Mouse (Mus musculus) heart, embryonic 12.5 days (tissue): Measurements from ENCODE around the gene Sirt1. TPM values are rescaled to one million over a fixed set of nuclear protein-coding genes. Genes with fewer than 3 reads are reported as not detected.
A peak's percentile ranks its signal among the peaks of the same experiment; 100 is the strongest.

ENCODE experiments used
- ATAC-seq: fragments of 200-750 bp; cut with Nextera tagmentation; 2 replicates; pipeline ENCODE4 v1.8.0; 2017; ENCODE audit warnings: moderate TSS enrichment, moderate library complexity; ENCODE audit not compliant: insufficient number of reproducible peaks, low FRiP score
- H3K27ac ChIP-seq: fragments of 300-500 bp; sonication (generic); 2 replicates; pipeline ENCODE4 v1.5.1; 2016; ENCODE audit warnings: mild to moderate bottlenecking, moderate library complexity; ENCODE audit not compliant: poor library complexity, severe bottlenecking
- H3K27me3 ChIP-seq: fragments of 300-500 bp; sonication (generic); replicated peaks from 2 replicates; pipeline ENCODE4 v1.6.1; 2016; ENCODE audit warnings: mild to moderate bottlenecking, moderate library complexity
- H3K36me3 ChIP-seq: fragments of 300-500 bp; sonication (generic); 2 replicates; pipeline ENCODE4 v1.6.1; 2016; ENCODE audit warnings: mild to moderate bottlenecking, moderate library complexity
- H3K4me1 ChIP-seq: fragments of 300-500 bp; sonication (generic); replicated peaks from 2 replicates; pipeline ENCODE4 v1.6.1; 2016; ENCODE audit warnings: mild to moderate bottlenecking
- H3K4me2 ChIP-seq: fragments of 300-500 bp; sonication (generic); 2 replicates; pipeline ENCODE4 v1.6.1; 2016; ENCODE audit warnings: mild to moderate bottlenecking, moderate library complexity
- H3K4me3 ChIP-seq: fragments of 300-500 bp; sonication (generic); 2 replicates; pipeline ENCODE4 v1.5.1; 2016; ENCODE audit warnings: mild to moderate bottlenecking
- H3K9ac ChIP-seq: fragments of 300-500 bp; sonication (generic); 2 replicates; pipeline ENCODE4 v1.6.1; 2016; ENCODE audit warnings: mild to moderate bottlenecking, moderate library complexity
- H3K9me3 ChIP-seq: fragments of 300-500 bp; sonication (generic); replicated peaks from 2 replicates; pipeline ENCODE4 v1.6.1; 2016; ENCODE audit warnings: mild to moderate bottlenecking, moderate library complexity
- WGBS: fragments of 180-500 bp; shearing (Covaris S2); methylation state at CpG from one replicate; pipeline ENCODE4 v1.1.7; 2016; 5-methylcytosine and 5-hydroxymethylcytosine counted together
- polyA plus RNA-seq: library from polyadenylated mRNA; unstranded; fragments of >200 nt; fragmentation: Nextera tagmentation; extraction: Ambion mirVana; gene quantifications from 2 replicates; pipeline ENCODE4 v1.2.1, GENCODE M21; 2016

The Sirt1 gene
- polyA plus RNA-seq, 1 experiment from 2014 or later, result 4.7 TPM

DNA sequence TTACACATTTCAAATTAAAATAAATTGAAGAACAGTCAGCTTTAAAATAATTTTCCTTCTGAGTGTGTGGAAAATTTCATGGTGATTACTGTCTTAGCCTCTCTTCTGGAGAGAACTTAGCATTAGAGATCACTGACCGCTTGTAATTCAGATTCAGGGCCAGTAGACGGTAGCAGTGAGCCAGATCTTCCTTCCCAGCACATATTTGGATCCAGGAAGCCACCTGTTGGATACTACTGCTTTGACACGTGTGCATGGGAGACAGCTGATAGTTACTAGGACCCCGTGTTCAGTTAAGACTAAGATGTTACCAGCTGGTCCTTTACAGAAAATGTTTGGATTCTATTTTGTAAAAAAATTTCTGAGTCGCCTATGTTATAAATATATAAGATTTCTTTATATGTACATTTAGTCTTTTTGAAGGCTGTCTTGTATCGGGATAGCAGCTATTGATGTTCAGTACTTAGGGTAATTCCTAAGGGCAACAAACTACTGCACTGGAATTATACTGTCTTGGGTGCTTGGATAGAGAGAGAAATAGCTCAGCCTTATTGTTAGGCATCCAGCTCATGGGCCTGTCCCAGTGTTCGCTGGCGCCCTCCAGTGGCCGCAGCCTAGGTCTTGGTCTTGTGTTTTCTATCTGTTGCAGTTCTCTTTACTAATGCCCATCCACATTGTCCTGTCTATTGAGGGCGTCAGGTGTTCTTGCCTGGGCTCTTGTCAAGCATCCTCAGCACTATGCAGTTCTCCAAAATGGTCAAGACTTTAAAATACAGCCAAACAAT is 72.7 kb downstream of the Sirt1 start:
- WGBS, result 43% methylated on average over 10 of the region's 10 CpGs
- no peaks in the 10 kb centered on the region for H3K4me1 ChIP-seq
- H3K4me2 ChIP-seq, result no peak overlapping the region
- H3K27me3 ChIP-seq, result no peaks in the 10 kb centered on the region
- H3K27ac ChIP-seq, result no peak overlapping the region
- peaks cover 73% of the 10 kb centered on the region for H3K36me3 ChIP-seq
- H3K9ac ChIP-seq, result no peak overlapping the region
- ATAC-seq, result peak; percentile 64; the same call in 1 of the 2 replicates
- H3K4me3 ChIP-seq, result no peak overlapping the region
- H3K9me3 ChIP-seq, result no peaks in the 10 kb centered on the region

DNA sequence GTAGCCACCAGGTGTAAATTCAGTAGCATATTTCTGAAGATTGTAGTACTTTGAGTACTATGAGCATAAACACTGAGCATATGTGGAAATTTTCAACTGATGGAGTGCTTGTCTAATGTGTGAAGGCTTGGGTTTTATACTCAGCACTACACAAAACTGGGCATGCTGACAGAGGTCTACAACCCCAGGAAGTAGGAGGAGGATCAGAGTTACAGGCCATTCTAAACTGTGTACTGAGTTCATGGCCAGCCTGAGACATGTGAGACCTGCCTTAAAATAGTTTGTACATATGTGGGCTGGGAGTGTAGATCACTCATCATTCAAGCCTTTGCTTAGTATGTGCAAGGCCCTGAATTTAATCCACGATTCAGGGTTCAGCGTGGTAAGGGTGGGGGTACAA is 79.1 kb downstream of the Sirt1 start:
- Histone ChIP-seq H3K27ac (no peak overlapping the region), H3K4me3 (no peak overlapping the region), H3K27me3 (no peaks in the 10 kb centered on the region), H3K9me3 (no peaks in the 10 kb centered on the region), H3K36me3 (peaks cover 63% of the 10 kb centered on the region), H3K9ac (no peak overlapping the region), H3K4me2 (no peak overlapping the region), H3K4me1 (no peaks in the 10 kb centered on the region)
- ATAC-seq, result no peak
- 93% methylated on average over 2 of the region's 2 CpGs for WGBS

DNA sequence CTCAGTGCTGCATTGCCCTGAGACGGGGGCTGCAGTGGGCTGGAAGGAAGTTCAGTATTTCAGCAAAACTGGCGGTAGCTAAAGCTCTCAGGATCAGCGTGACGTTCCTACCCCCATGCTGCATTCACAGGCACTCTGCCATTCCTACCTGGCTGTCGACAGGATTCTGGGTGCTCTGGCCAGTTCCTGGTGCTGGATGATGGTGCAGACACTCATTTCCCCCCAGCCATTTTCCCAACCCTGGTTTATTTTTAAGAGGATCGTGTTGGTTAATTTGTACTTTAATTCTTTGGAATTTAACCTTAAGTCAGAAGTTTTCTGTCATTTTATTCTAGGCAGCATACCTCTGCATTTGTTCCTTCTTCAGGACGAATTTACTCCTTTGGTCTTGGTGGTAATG is 98.7 kb downstream of the Sirt1 start:
- ATAC-seq, result no peak
- H3K9me3 ChIP-seq, result no peaks in the 10 kb centered on the region
- H3K27me3 ChIP-seq, result no peaks in the 10 kb centered on the region
- no peak overlapping the region for H3K27ac ChIP-seq
- H3K4me3 ChIP-seq, result no peak overlapping the region
- H3K9ac ChIP-seq, result no peak overlapping the region
- peaks cover 60% of the 10 kb centered on the region for H3K36me3 ChIP-seq
- 78% methylated on average over 7 of the region's 7 CpGs for WGBS
- H3K4me2 ChIP-seq, result no peak overlapping the region
- H3K4me1 ChIP-seq, result no peaks in the 10 kb centered on the region

DNA sequence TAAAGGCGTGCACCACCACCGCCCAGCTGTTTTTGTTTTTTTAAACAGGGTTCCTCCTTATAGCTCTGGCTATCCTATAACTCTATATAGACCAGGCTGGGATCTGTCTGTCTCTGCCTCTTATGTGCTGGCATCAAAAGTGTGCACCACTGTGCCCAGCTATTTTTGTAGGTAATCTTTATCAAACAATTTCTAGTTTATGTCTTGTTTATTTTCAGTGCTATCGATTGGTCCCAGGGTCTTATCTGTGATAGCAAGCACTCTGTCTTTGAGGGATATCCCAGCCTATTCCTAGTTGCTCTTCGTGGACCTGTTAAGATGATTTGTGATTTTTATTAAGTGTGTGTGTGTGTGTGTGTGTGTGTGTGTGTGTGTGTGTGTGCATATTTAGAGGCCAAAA is 99.1 kb downstream of the Sirt1 start:
- Histone ChIP-seq H3K27ac (no peak overlapping the region), H3K9ac (no peak overlapping the region), H3K4me3 (no peak overlapping the region), H3K9me3 (no peaks in the 10 kb centered on the region), H3K4me2 (no peak overlapping the region), H3K27me3 (no peaks in the 10 kb centered on the region), H3K4me1 (no peaks in the 10 kb centered on the region), H3K36me3 (peaks cover 60% of the 10 kb centered on the region)
- ATAC-seq, result no peak
- WGBS, result 82% methylated on average over 4 of the region's 4 CpGs

DNA sequence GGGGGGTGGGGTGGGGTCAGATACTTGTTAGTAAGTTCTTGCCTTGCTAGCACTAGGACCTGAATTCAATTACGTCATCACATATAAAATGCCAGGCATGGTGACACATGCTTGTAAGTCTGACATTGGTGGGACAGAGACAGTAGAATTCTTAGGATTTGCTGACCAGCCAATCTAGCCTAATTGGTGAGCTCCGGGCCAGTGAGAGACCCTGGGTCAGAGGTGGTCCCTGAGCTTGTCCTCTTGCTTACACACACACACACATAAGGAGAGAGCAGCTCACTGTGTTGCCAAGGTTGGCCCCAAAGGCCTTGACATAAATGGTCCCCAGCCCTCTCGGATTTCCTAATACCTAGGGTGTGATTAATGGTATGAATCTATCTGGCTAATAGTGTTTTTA is 101.7 kb downstream of the Sirt1 start:
- H3K4me1 ChIP-seq, result no peaks in the 10 kb centered on the region
- H3K36me3 ChIP-seq, result peaks cover 57% of the 10 kb centered on the region
- no peaks in the 10 kb centered on the region for H3K9me3 ChIP-seq
- H3K4me3 ChIP-seq, result no peak overlapping the region
- H3K9ac ChIP-seq, result no peak overlapping the region
- no peaks in the 10 kb centered on the region for H3K27me3 ChIP-seq
- WGBS, result 92% methylated on average over 3 of the region's 3 CpGs
- H3K27ac ChIP-seq, result no peak overlapping the region
- ATAC-seq, result no peak
- H3K4me2 ChIP-seq, result no peak overlapping the region

DNA sequence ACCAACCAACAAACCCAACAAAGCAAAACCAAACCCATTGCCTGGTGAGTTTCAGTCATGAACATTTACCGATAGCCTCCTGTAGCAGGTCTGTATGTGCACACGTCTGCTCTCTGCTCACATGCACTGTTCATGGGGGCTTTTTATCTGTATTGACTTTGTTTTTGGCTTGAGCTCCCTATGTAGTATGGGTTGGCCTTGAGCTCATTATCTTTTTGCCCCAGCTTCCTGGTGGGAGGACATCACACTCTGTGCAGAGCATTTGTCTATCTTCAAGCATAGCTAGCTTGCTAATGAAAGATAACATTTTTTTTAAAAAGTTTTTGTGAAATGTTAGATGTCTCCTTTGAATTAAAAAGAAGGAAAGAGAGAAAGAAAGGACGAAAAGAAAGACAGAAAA is 104.5 kb downstream of the Sirt1 start:
- H3K4me2 ChIP-seq, result no peak overlapping the region
- no peak overlapping the region for H3K9ac ChIP-seq
- H3K27me3 ChIP-seq, result no peaks in the 10 kb centered on the region
- WGBS, result 79% methylated on average over 3 of the region's 3 CpGs
- H3K27ac ChIP-seq, result no peak overlapping the region; the same call in 1 of the 2 replicates
- H3K4me1 ChIP-seq, result no peaks in the 10 kb centered on the region
- H3K4me3 ChIP-seq, result no peak overlapping the region
- peaks cover 55% of the 10 kb centered on the region for H3K36me3 ChIP-seq
- no peaks in the 10 kb centered on the region for H3K9me3 ChIP-seq
- peak; percentile 89 for ATAC-seq

DNA sequence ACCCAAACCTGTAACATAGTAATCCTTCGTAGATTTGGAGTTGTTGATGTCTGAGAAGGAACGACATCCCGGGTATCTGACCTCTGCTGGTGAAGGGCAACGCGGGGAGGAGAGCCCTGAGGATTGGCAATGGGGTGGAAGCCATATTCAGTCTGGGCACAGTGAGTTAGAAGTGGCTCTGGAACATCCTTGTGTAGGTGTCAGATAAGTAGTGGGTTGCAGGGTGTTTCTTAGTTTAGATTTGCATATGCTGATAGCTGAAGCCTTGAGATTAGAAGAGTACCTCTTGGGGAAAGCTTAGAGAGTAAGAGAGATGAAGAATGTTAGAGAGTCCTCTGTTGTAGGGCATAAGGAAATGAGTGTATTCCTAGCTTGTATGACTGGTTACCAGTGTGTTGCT is 108.6 kb downstream of the Sirt1 start:
- no peak overlapping the region for H3K9ac ChIP-seq
- no peaks in the 10 kb centered on the region for H3K4me1 ChIP-seq
- WGBS, result 82% methylated on average over 5 of the region's 5 CpGs
- peaks cover 55% of the 10 kb centered on the region for H3K36me3 ChIP-seq
- no peak overlapping the region; the same call in 1 of the 2 replicates for H3K27ac ChIP-seq
- no peaks in the 10 kb centered on the region for H3K27me3 ChIP-seq
- H3K9me3 ChIP-seq, result no peaks in the 10 kb centered on the region
- H3K4me3 ChIP-seq, result no peak overlapping the region
- no peak overlapping the region for H3K4me2 ChIP-seq
- ATAC-seq, result peak; percentile 44; the same call in 1 of the 2 replicates

DNA sequence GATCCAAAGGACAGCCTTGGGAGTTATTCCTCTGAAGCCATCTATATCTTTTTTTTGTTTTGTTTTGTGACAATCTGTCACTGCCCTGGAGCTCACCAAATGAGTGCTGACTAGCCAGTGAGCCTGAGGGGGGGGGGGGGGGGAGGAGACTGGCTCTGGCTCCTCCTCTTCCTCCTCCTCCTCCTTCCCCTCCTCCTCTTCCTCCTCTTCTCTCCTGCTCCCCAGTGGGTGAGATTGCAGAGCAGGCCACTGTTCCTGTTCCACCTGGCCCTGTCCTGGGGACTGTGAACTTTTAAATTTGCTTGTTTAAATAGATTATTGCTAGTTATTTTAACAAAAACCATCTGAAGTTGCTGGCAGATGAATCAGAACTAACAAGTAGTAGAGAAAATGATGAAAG is 109.1 kb downstream of the Sirt1 start:
- no peak; the same call in 1 of the 2 replicates for ATAC-seq
- no peaks in the 10 kb centered on the region for H3K27me3 ChIP-seq
- H3K27ac ChIP-seq, result no peak overlapping the region
- H3K4me2 ChIP-seq, result no peak overlapping the region
- no peak overlapping the region for H3K4me3 ChIP-seq
- peaks cover 52% of the 10 kb centered on the region for H3K36me3 ChIP-seq
- no peaks in the 10 kb centered on the region for H3K4me1 ChIP-seq
- H3K9ac ChIP-seq, result no peak overlapping the region
- H3K9me3 ChIP-seq, result no peaks in the 10 kb centered on the region

Other genes with a start within 250 kb of the Sirt1 start
- gene Mypn, start 177.8 kb downstream of the Sirt1 start, polyA plus RNA-seq, result 6.3 and 7.2 TPM in 2 replicates
- gene Herc4, start 137.9 kb downstream of the Sirt1 start, polyA plus RNA-seq, result 29.9 and 32.1 TPM in 2 replicates
- 7.7 and 8.2 TPM in 2 replicates for gene Dnajc12, start 739 bp upstream of the Sirt1 start, polyA plus RNA-seq
- 0.53 TPM in 1 of 2 replicates, not detected in the other for gene Gm7075, start 40.1 kb upstream of the Sirt1 start, polyA plus RNA-seq
- gene Ctnna3, start 48.4 kb upstream of the Sirt1 start, polyA plus RNA-seq, result 24.0 and 27.3 TPM in 2 replicates